ENCODE assay signal across 10 mouse cellular contexts in the genomic region with DNA sequence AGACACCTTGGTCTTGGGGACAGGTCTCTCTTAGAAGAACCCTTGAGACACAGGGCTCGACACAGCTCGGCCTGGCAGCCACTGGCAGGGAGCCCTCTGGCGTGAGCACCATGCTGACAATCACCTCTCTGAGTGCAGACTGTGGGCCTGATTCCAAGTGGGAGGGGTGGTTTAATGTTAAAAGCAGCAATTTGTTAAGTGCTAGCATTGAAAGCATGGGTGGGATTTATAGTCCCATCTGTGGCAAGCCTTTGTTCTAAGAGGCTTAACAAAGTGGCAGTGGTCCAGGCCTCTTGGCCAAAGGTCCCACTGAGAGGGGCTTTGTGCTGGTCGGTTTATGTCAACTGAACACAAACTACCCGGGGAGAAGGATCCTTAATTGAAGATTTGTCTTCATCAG. TPM values are rescaled to one million over a fixed set of nuclear protein-coding genes. Genes with fewer than 3 reads are reported as not detected.
DNase-seq lines count a peak whose midpoint lies in the region; ATAC-seq lines count a peak whose summit lies in the region.
"Had no signal": no experiment of that assay in that cellular context is flagged by ENCODE, and none has a peak within 500 bp of the region (broad histone marks: within the 10 kb centered on the region; RNA-seq: fewer than 3 reads in every experiment).

No protein-coding gene starts in this region.

- peak; percentile 76 for DNase-seq in adrenal gland, adult 2 months
- DNase-seq in adrenal gland, adult 18-20 months (ENCODE audit: low spot score in 2 of 2), result no peak
- DNase-seq in kidney, adult 9 months, result peak; percentile 47
- peak; percentile 69 for DNase-seq in right cerebral cortex, postnatal 4 days
- DNase-seq in right cerebral cortex, adult 18-20 months, result no peak
- no peak for DNase-seq in urinary bladder, postnatal 25 days (ENCODE audit: low spot score)
- DNase-seq in c-Kit-positive CD71-positive TER-119-positive erythroid progenitor cells, embryonic 14.5 days (ENCODE audit: low spot score), result no peak
- DNase-seq: gastrocnemius, postnatal 25 days had no signal

- H3K27me3 ChIP-seq in kidney, embryonic 15.5 days, result peaks cover 18% of the 10 kb centered on the region; the same call in 1 of the 2 replicates
- H3K27me3 ChIP-seq: liver, embryonic 15.5 days had no signal

- no peaks in the 10 kb centered on the region for H3K9me3 ChIP-seq in kidney, embryonic 15.5 days (replicated peaks)
- H3K9me3 ChIP-seq: liver, embryonic 15.5 days had no signal

- no peak overlapping the region for H3K4me3 ChIP-seq in kidney, embryonic 15.5 days (replicated peaks)
- H3K4me3 ChIP-seq: liver, embryonic 15.5 days had no signal

- no peak overlapping the region for H3K27ac ChIP-seq in kidney, embryonic 15.5 days
- H3K27ac ChIP-seq: liver, embryonic 15.5 days had no signal

- no peak for ATAC-seq in kidney, embryonic 15.5 days (replicated peaks; ENCODE audit: low FRiP score)

- H3K9ac ChIP-seq in kidney, embryonic 15.5 days, result no peak overlapping the region
- H3K9ac ChIP-seq: liver, embryonic 15.5 days had no signal

- peaks cover under 1% of the 10 kb centered on the region; the same call in 1 of the 2 replicates for H3K4me1 ChIP-seq in kidney, embryonic 15.5 days
- H3K4me1 ChIP-seq: liver, embryonic 15.5 days had no signal

- WGBS in kidney, embryonic 15.5 days, result 56% methylated on average over 5 of the region's 5 CpGs

- no peaks in the 10 kb centered on the region for H3K36me3 ChIP-seq in kidney, embryonic 15.5 days
- H3K36me3 ChIP-seq: liver, embryonic 15.5 days had no signal

- no peak overlapping the region for H3K4me2 ChIP-seq in kidney, embryonic 15.5 days
- H3K4me2 ChIP-seq: liver, embryonic 15.5 days had no signal

RNA-seq across cellular contexts. Expression of gene 9530068E07Rik, which starts 35.4 kb away (rescaled TPM):
- 100 to 1,000 TPM; 142 to 144 TPM for total RNA-seq in adrenal gland, adult 2 months (2021)
- polyA plus RNA-seq in adrenal gland, adult 2 months (2012; rRNA removed), result 241 and 242 TPM in 2 replicates
- total RNA-seq in adrenal gland, adult 18-20 months (2021), result 100 to 1,000 TPM; 124 to 164 TPM
- 217 and 219 TPM in 2 replicates for polyA plus RNA-seq in kidney, embryonic 15.5 days (2015; fragmentation: Nextera tagmentation; extraction: Ambion mirVana)

Comparison
In these comparisons a context has a peak if more than half of its experiments do, and no peak if none do; other contexts are left out.
1. DNase-seq: peak in adrenal gland, adult 2 months (single experiment), kidney, adult 9 months (single experiment) and right cerebral cortex, postnatal 4 days (single experiment); none in adrenal gland, adult 18-20 months (0 of 2), right cerebral cortex, adult 18-20 months (single experiment), urinary bladder, postnatal 25 days (single experiment) and c-Kit-positive CD71-positive TER-119-positive erythroid progenitor cells, embryonic 14.5 days (single experiment).